Mouse (Mus musculus): Measurements from ENCODE around the gene F5. TPM values are rescaled to one million over a fixed set of nuclear protein-coding genes. Genes with fewer than 3 reads are reported as not detected.
A peak's percentile ranks its signal among the peaks of the same experiment; 100 is the strongest.

The F5 gene
- polyA plus RNA-seq, 1 experiment: 0.78 TPM

DNA sequence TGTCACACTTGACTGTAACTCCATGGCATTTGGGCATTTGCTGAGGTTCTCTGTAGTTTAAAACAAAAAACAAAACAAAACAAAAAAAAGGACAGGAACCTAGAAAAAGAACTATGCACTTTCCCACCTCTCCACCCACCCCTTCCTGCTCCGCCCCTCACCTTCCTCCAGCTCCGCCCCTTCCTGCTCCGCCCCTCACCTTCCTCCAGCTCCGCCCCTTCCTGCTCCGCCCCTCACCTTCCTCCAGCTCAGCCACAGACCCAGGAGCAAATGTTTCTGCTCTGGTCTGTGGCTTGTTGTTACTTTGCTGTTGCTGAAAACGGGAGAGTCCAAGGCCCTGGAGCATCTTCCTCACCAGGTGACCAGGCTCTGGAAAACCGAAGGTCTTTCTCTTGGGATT lies 2.6 kb upstream of the F5 start:
- Histone ChIP-seq H3K27ac (ENCODE audit: control insufficient read depth, insufficient read depth, low read length) (no peak overlapping the region), H3K36me3 (ENCODE audit: control insufficient read depth, insufficient read depth, low read length) (no peaks in the 10 kb centered on the region), H3K4me3 (ENCODE audit: control insufficient read depth, insufficient read depth, low read length) (no peak overlapping the region), H3K27me3 (ENCODE audit: control insufficient read depth, insufficient read depth, low read length) (no peaks in the 10 kb centered on the region), H3K4me1 (replicated peaks; ENCODE audit: control insufficient read depth, insufficient read depth, low read length) (peaks cover 3% of the 10 kb centered on the region; the same call in 1 of the 2 replicates)
- DNase-seq: peak; percentile 35
- WGBS: 79% methylated on average over 7 of the region's 7 CpGs
- TF ChIP-seq POLR2A (IDR thresholded peaks at IDR 0.05; ENCODE audit: control insufficient read depth, extremely low read depth, insufficient read depth, low read length, poor library complexity): no peak
- TF ChIP-seq CTCF (IDR thresholded peaks at IDR 0.05; ENCODE audit: borderline replicate concordance, control insufficient read depth, extremely low read depth, insufficient read depth, low read length, poor library complexity): no peak

DNA sequence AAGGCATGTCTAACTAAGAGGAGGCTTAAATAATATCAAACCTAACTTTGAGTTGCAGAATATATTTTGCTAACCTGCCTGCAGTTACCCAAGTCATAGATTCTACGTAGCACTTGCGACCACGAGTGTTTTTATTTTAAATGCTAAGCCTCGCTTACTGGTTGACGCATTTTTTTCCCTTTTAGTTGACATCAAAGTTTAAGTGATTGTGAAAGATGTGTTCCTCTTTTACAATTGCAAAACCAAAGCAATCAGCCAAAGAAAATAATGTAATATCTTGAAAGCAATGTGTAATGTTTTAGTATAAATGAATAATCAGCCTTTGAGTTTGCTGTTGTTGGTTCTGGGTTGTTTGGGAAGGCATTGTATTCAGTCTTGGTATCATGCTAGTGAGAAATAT lies 1.2 kb downstream of the F5 start:
- no peak for DNase-seq
- no peaks in the 10 kb centered on the region for H3K36me3 ChIP-seq (ENCODE audit: control insufficient read depth, insufficient read depth, low read length)
- no peak overlapping the region for H3K4me3 ChIP-seq (ENCODE audit: control insufficient read depth, insufficient read depth, low read length)
- TF ChIP-seq CTCF (IDR thresholded peaks at IDR 0.05; ENCODE audit: borderline replicate concordance, control insufficient read depth, extremely low read depth, insufficient read depth, low read length, poor library complexity): no peak
- TF ChIP-seq POLR2A (IDR thresholded peaks at IDR 0.05; ENCODE audit: control insufficient read depth, extremely low read depth, insufficient read depth, low read length, poor library complexity): no peak
- H3K4me1 ChIP-seq (replicated peaks; ENCODE audit: control insufficient read depth, insufficient read depth, low read length): peaks cover 3% of the 10 kb centered on the region; the same call in 1 of the 2 replicates
- no peaks in the 10 kb centered on the region for H3K27me3 ChIP-seq (ENCODE audit: control insufficient read depth, insufficient read depth, low read length)
- no peak overlapping the region for H3K27ac ChIP-seq (ENCODE audit: control insufficient read depth, insufficient read depth, low read length)
- WGBS: 75% methylated on average over 5 of the region's 5 CpGs

DNA sequence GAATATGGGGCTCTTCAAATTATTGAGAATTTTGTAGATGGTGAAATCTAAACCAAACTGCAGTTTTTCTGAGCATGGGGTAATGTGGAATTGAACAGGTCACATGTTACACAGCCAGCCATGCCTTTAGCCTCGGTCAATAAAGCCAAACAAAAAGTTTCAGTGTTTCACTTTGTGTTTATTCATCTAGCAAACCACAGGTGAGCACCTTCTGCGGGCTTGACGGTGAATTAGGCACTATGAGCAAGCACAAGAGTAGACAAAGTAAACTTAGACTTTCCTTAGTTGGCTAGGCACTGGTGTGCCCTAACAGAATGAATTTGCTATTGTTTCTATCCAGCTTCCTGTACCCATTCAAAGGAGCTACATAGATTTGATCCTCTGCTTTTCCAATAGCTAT lies 3.3 kb downstream of the F5 start:
- no peaks in the 10 kb centered on the region for H3K36me3 ChIP-seq (ENCODE audit: control insufficient read depth, insufficient read depth, low read length)

DNA sequence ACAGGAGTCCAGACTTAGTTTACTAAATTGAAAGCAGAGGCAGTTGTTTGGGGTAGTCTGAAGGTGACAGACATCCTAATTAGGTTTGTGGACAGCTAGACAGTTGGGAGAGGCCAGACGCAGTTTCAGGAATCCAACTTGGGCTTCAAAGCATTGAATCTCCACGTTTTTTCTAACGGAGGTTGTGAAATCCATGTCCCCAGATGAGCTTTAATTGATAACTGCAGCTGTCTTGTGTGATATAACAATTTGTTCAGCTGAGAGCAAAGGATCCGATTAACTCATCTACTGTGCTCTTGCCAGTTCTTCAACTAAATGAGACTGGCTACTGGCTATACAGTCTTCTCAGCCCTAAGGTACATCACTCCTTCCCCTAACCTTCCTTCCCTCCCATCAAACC lies 6.9 kb downstream of the F5 start:
- 88% methylated on average over 4 of the region's 4 CpGs for WGBS
- Histone ChIP-seq H3K4me1 (replicated peaks; ENCODE audit: control insufficient read depth, insufficient read depth, low read length) (no peaks in the 10 kb centered on the region), H3K27ac (ENCODE audit: control insufficient read depth, insufficient read depth, low read length) (no peak overlapping the region), H3K4me3 (ENCODE audit: control insufficient read depth, insufficient read depth, low read length) (no peak overlapping the region), H3K36me3 (ENCODE audit: control insufficient read depth, insufficient read depth, low read length) (no peaks in the 10 kb centered on the region), H3K27me3 (ENCODE audit: control insufficient read depth, insufficient read depth, low read length) (no peaks in the 10 kb centered on the region)
- no peak for TF ChIP-seq POLR2A (IDR thresholded peaks at IDR 0.05; ENCODE audit: control insufficient read depth, extremely low read depth, insufficient read depth, low read length, poor library complexity)
- TF ChIP-seq CTCF (IDR thresholded peaks at IDR 0.05; ENCODE audit: borderline replicate concordance, control insufficient read depth, extremely low read depth, insufficient read depth, low read length, poor library complexity): no peak
- DNase-seq: no peak

More for the DNA sequence above, 3.3 kb downstream of the F5 start:
- Histone ChIP-seq H3K4me3 (ENCODE audit: control insufficient read depth, insufficient read depth, low read length) (no peak overlapping the region), H3K4me1 (replicated peaks; ENCODE audit: control insufficient read depth, insufficient read depth, low read length) (no peaks in the 10 kb centered on the region), H3K27ac (ENCODE audit: control insufficient read depth, insufficient read depth, low read length) (no peak overlapping the region), H3K27me3 (ENCODE audit: control insufficient read depth, insufficient read depth, low read length) (no peaks in the 10 kb centered on the region)
- no peak for DNase-seq
- WGBS: 93% methylated on average over 3 of the region's 3 CpGs
- TF ChIP-seq POLR2A (IDR thresholded peaks at IDR 0.05; ENCODE audit: control insufficient read depth, extremely low read depth, insufficient read depth, low read length, poor library complexity) (no peak), CTCF (IDR thresholded peaks at IDR 0.05; ENCODE audit: borderline replicate concordance, control insufficient read depth, extremely low read depth, insufficient read depth, low read length, poor library complexity) (no peak)

DNA sequence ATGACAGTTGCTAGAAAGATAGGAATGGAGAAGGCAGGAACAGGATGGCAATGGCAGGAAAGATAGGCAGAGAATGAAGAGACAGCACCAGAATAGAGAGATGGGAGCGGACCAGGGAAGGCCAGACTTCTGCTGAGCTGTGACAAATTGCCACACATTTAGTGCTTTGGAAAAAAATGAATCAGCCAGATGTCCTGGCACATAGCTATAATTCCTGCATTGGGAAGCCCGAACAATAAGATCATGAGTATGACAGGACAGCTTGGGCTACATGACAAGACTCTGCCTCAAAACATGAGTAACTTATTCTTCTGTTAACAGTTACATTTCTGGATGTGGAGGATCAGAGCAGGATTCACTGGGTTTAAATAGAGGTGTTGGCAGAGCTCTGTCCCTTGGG lies 8.1 kb downstream of the F5 start:
- Histone ChIP-seq H3K27me3 (ENCODE audit: control insufficient read depth, insufficient read depth, low read length) (no peaks in the 10 kb centered on the region), H3K4me1 (replicated peaks; ENCODE audit: control insufficient read depth, insufficient read depth, low read length) (no peaks in the 10 kb centered on the region), H3K27ac (ENCODE audit: control insufficient read depth, insufficient read depth, low read length) (no peak overlapping the region), H3K36me3 (ENCODE audit: control insufficient read depth, insufficient read depth, low read length) (no peaks in the 10 kb centered on the region), H3K4me3 (ENCODE audit: control insufficient read depth, insufficient read depth, low read length) (no peak overlapping the region)
- no peak for DNase-seq
- no peak for TF ChIP-seq CTCF (IDR thresholded peaks at IDR 0.05; ENCODE audit: borderline replicate concordance, control insufficient read depth, extremely low read depth, insufficient read depth, low read length, poor library complexity)
- no peak for TF ChIP-seq POLR2A (IDR thresholded peaks at IDR 0.05; ENCODE audit: control insufficient read depth, extremely low read depth, insufficient read depth, low read length, poor library complexity)
- 95% methylated on average over 2 of the region's 2 CpGs for WGBS

DNA sequence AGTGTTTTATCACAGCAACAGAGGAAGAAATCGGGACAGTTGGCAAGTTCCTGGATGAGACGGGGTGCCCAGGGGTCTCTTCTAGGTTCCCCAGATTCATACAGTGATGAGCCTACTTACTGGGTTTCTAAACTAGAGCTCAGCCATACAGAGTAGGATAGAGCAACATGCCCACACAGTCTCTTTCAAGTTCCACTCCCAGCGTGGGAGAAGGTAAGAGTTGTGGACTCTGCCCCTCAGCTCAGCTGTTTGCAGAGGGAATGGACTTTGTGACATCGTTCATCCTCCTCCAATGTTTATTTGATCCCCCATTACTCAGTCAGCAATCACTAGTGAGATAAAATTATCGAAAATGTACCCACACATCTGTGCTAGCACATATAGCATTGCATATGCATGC lies 11.1 kb downstream of the F5 start:
- Histone ChIP-seq H3K36me3 (ENCODE audit: control insufficient read depth, insufficient read depth, low read length) (no peaks in the 10 kb centered on the region), H3K27ac (ENCODE audit: control insufficient read depth, insufficient read depth, low read length) (no peak overlapping the region)
- no peak for DNase-seq

DNA sequence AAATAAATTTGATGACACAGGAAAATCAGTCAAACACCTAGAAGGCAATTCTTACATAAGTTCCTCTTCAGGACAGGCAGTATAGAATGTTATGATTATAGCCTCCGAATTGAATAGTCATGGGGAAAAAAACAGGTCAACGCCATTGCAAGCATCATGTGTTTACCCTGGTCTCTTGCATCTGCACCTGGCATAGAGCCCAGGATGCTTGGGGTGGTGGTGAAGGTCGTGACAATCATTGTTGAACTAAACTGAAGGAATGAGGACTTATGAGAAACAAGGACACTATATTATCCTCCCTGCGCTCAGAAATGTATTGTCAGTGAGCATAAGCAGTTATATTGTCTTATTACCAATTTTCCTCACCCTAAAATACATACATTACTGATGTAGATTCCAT lies 17.2 kb downstream of the F5 start:
- no peak for DNase-seq
- H3K4me3 ChIP-seq (ENCODE audit: control insufficient read depth, insufficient read depth, low read length): no peak overlapping the region
- TF ChIP-seq POLR2A (IDR thresholded peaks at IDR 0.05; ENCODE audit: control insufficient read depth, extremely low read depth, insufficient read depth, low read length, poor library complexity) (no peak), CTCF (IDR thresholded peaks at IDR 0.05; ENCODE audit: borderline replicate concordance, control insufficient read depth, extremely low read depth, insufficient read depth, low read length, poor library complexity) (no peak)
- H3K4me1 ChIP-seq (replicated peaks; ENCODE audit: control insufficient read depth, insufficient read depth, low read length): no peaks in the 10 kb centered on the region
- H3K27ac ChIP-seq (ENCODE audit: control insufficient read depth, insufficient read depth, low read length): no peak overlapping the region
- WGBS: 78% methylated on average over 4 of the region's 4 CpGs
- no peaks in the 10 kb centered on the region for H3K27me3 ChIP-seq (ENCODE audit: control insufficient read depth, insufficient read depth, low read length)
- no peaks in the 10 kb centered on the region for H3K36me3 ChIP-seq (ENCODE audit: control insufficient read depth, insufficient read depth, low read length)

More for the DNA sequence above, 11.1 kb downstream of the F5 start:
- H3K4me3 ChIP-seq (ENCODE audit: control insufficient read depth, insufficient read depth, low read length): no peak overlapping the region
- TF ChIP-seq POLR2A (IDR thresholded peaks at IDR 0.05; ENCODE audit: control insufficient read depth, extremely low read depth, insufficient read depth, low read length, poor library complexity): no peak
- TF ChIP-seq CTCF (IDR thresholded peaks at IDR 0.05; ENCODE audit: borderline replicate concordance, control insufficient read depth, extremely low read depth, insufficient read depth, low read length, poor library complexity): no peak
- WGBS: 93% methylated on average over 5 of the region's 5 CpGs
- H3K27me3 ChIP-seq (ENCODE audit: control insufficient read depth, insufficient read depth, low read length): no peaks in the 10 kb centered on the region
- H3K4me1 ChIP-seq (replicated peaks; ENCODE audit: control insufficient read depth, insufficient read depth, low read length): no peaks in the 10 kb centered on the region

Measured in thymus, adult 2 months (tissue).